Mouse (Mus musculus) brain, embryonic 14.5 days (tissue): ENCODE results near the gene Gm28374.

Source experiments
- CTCF ChIP-seq: fragments of 200-500 bp; IDR thresholded peaks from 2 replicates; pipeline ENCODE4 v1.5.1; 2012; ENCODE audit warnings: inconsistent platforms, mild to moderate bottlenecking, moderate library complexity, borderline replicate concordance; ENCODE audit not compliant: insufficient read depth, insufficient read length; ENCODE audit errors: extremely low read depth
- POLR2A ChIP-seq: fragments of 200-500 bp; IDR thresholded peaks from 2 replicates; pipeline ENCODE4 v1.6.1; 2012; ENCODE audit warnings: mild to moderate bottlenecking, inconsistent platforms, borderline replicate concordance; ENCODE audit not compliant: poor library complexity, insufficient read depth, insufficient read length, severe bottlenecking; ENCODE audit errors: extremely low read depth

DNA sequence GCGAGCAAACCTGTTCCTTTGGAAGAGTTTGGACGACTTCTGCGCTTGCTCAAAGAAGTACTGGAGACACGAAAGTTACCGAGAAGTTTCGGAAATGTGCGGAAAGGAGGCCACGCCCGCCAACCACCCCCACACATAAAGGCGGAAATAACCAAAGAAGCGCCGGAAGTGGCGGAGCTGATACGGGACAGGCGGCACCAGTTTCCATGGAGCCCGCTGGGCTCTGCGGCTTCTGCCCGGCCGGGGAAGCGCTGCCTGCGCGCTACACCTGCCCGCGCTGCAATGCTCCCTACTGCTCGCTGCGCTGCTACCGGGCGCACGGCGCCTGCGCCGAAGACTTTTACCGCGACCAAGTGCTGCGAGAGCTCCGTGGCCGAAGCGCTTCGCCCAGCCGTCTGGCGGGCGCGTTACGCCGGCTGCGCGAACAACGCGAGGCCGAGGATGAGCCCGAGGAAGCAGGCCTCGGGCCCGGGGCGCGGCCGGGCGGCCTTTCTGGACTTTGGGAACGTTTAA lies 21.0 kb downstream of the Gm28374 start, which contains the start of gene Znhit2:
- TF ChIP-seq CTCF (no peak; the same call in 1 of the 2 replicates), POLR2A (peak; percentile 87)
